Mouse (Mus musculus) lung, postnatal 0 days (tissue): Measurements from ENCODE around the gene Prrt3.

Experiments used
- CTCF ChIP-seq: IDR thresholded peaks from 2 replicates; pipeline ENCODE4 v1.5.1; 2016; ENCODE audit warnings: antibody characterized with exemption, mild to moderate bottlenecking
- EP300 ChIP-seq: IDR thresholded peaks from 2 replicates; pipeline ENCODE4 v1.6.1; 2016; ENCODE audit warnings: antibody characterized with exemption, mild to moderate bottlenecking, control low read depth

DNA sequence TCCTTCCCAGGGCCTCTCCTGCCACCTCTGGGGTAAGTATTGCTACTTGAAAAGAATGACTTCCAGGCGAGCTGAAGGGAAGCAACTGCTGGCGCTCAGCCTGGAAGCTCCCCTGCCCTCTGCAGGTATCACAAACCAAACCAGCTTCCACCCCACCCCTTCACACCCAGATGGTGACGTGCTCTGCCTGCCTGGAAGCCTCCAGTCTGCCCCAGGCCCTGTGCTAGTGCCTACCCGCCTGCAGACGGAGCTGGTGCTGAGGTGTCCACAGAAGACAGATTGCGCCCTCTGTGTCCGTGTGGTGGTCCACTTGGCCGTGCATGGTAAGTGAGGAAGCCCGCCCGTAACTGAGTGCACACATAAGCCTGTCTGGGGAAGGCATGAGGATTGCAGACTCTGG lies 29.7 kb downstream of the Prrt3 start:
- TF ChIP-seq EP300, result no peak
- peak; percentile 37; the same call in 1 of the 2 replicates for TF ChIP-seq CTCF
